Mouse (Mus musculus): ENCODE measurements at regions not wholly inside any gene's neighbourhood (a gene's known extent, or its start where the extent isn't known, plus 50 kb on each side); places are given as distances from the start of the nearest gene placed in this dataset.
"Not testable (repeated sequence)": the region's sequence is repeated elsewhere in the genome, so short reads cannot be mapped to it uniquely, and the experiment has no call there.

DNA sequence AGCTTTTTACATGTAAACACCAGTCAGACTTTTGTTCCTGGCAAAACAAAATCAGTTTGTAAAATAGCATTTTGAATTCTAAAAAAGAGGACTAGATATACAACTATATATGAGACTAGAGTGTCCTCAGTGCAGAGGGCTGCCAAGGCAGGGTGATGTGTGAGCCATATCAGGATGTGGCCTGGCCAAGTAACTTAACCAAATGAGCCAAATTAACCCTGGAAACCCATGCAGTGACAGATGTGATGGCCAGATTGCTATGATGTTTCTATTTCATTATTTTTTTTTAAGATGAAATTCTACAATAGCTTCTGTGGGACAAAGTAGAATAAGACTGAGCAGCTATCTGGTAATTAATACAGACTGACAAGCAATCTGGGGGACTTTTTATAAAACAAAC lies 181.8 kb downstream of the Nova1 start:
- H3K27ac ChIP-seq: no peak overlapping the region
- no peak overlapping the region for H3K9ac ChIP-seq (replicated peaks)
- no peaks in the 10 kb centered on the region for H3K27me3 ChIP-seq (ENCODE audit: control insufficient read depth, insufficient read depth, low read length)
- H3K9me3 ChIP-seq (ENCODE audit: control insufficient read depth, low read length): no peaks in the 10 kb centered on the region
- DNase-seq (ENCODE audit: low read depth in 3 of 3, low spot score in 3 of 3) (no peak), ATAC-seq (ENCODE audit: insufficient read depth) (no peak)
- H3K4me2 ChIP-seq (ENCODE audit: low read depth): no peak overlapping the region
- TF ChIP-seq CTCF (IDR thresholded peaks at IDR 0.05; ENCODE audit: low read depth) (no peak), EP300 (IDR thresholded peaks at IDR 0.05; ENCODE audit: low read depth) (no peak)
- no peak overlapping the region for H3K4me3 ChIP-seq (ENCODE audit: insufficient read depth in 1 of 2, low read depth in 2 of 2, low read length in 2 of 2)
- no peaks in the 10 kb centered on the region for H3K4me1 ChIP-seq (replicated peaks; ENCODE audit: control insufficient read depth in 2 of 2, insufficient read depth in 2 of 2, low read length in 1 of 2)
- H3K36me3 ChIP-seq (replicated peaks; ENCODE audit: control insufficient read depth, insufficient read depth, low read depth): no peaks in the 10 kb centered on the region

DNA sequence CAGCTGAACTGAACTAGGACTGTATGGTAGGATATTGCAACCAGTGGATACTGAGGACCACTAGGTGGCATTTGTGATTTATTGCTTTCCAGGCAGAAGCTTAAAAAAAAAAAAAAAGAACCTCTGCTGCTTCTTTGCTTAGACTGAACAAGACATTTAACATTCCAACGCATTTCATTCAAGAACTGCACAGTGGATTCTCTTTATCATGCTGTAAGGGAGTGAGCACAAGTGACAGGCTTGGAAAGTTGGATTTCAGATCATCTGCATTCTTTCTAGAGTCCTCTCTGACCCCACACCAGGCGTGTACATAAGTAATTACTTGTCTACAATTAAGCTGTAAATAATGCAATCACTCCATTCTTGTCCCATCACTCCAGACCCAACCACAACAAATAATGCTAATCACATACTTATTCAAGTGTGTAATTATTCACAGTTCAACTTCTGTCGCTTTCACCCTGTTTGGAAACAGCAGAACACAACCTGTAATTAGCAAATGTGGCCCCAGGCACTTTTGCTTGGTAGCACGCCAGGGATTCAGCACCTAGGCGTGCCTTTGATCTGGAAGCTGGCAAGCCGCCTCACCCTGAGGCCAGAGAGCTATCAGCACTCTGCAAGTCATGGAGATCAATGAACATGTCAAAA lies 183.5 kb downstream of the Nova1 start:
- Histone ChIP-seq H3K4me2 (ENCODE audit: low read depth) (no peak overlapping the region), H3K27me3 (ENCODE audit: control insufficient read depth, insufficient read depth, low read length) (no peaks in the 10 kb centered on the region), H3K27ac (no peak overlapping the region), H3K4me1 (replicated peaks; ENCODE audit: control insufficient read depth in 2 of 2, insufficient read depth in 2 of 2, low read length in 1 of 2) (no peaks in the 10 kb centered on the region), H3K9me3 (ENCODE audit: control insufficient read depth, low read length) (no peaks in the 10 kb centered on the region), H3K4me3 (ENCODE audit: insufficient read depth in 1 of 2, low read depth in 2 of 2, low read length in 2 of 2) (no peak overlapping the region), H3K36me3 (replicated peaks; ENCODE audit: control insufficient read depth, insufficient read depth, low read depth) (no peaks in the 10 kb centered on the region), H3K9ac (replicated peaks) (no peak overlapping the region)
- TF ChIP-seq CTCF (IDR thresholded peaks at IDR 0.05; ENCODE audit: low read depth): no peak
- no peak for TF ChIP-seq EP300 (IDR thresholded peaks at IDR 0.05; ENCODE audit: low read depth)
- ATAC-seq (ENCODE audit: insufficient read depth): no peak
- WGBS (ENCODE audit: insufficient replicate concordance): 18% methylated on average over 6 of the region's 6 CpGs
- no peak for DNase-seq (ENCODE audit: low read depth in 3 of 3, low spot score in 3 of 3)

DNA sequence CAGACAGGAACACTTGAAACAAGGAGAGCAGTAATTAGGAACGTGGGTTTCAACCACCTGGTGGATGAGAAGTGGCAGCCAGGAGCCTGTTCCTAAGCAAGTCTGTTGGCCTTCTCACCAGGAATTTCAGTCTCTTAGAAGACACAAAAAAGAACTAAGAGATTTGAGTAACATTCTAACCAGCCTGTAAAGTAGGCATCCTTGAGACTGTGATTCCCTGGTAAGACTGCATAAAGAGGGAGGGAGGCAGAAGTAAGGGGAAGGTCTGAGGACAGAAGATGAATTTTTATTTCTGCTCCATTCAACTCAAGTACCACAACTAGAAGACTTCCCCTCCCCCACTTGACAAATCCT lies 184.0 kb downstream of the Nova1 start:
- H3K4me2 ChIP-seq (ENCODE audit: low read depth): no peak overlapping the region
- H3K9ac ChIP-seq (replicated peaks): no peak overlapping the region
- H3K27me3 ChIP-seq (ENCODE audit: control insufficient read depth, insufficient read depth, low read length): no peaks in the 10 kb centered on the region
- ATAC-seq (ENCODE audit: insufficient read depth): no peak
- WGBS (ENCODE audit: insufficient replicate concordance): 14% methylated on average over 1 of the region's 1 CpGs
- no peak for DNase-seq (ENCODE audit: low read depth in 3 of 3, low spot score in 3 of 3)
- no peak for TF ChIP-seq CTCF (IDR thresholded peaks at IDR 0.05; ENCODE audit: low read depth)
- TF ChIP-seq EP300 (IDR thresholded peaks at IDR 0.05; ENCODE audit: low read depth): no peak
- H3K36me3 ChIP-seq (replicated peaks; ENCODE audit: control insufficient read depth, insufficient read depth, low read depth): no peaks in the 10 kb centered on the region
- H3K27ac ChIP-seq: no peak overlapping the region
- no peak overlapping the region for H3K4me3 ChIP-seq (ENCODE audit: insufficient read depth in 1 of 2, low read depth in 2 of 2, low read length in 2 of 2)
- no peaks in the 10 kb centered on the region for H3K4me1 ChIP-seq (replicated peaks; ENCODE audit: control insufficient read depth in 2 of 2, insufficient read depth in 2 of 2, low read length in 1 of 2)
- H3K9me3 ChIP-seq (ENCODE audit: control insufficient read depth, low read length): no peaks in the 10 kb centered on the region

DNA sequence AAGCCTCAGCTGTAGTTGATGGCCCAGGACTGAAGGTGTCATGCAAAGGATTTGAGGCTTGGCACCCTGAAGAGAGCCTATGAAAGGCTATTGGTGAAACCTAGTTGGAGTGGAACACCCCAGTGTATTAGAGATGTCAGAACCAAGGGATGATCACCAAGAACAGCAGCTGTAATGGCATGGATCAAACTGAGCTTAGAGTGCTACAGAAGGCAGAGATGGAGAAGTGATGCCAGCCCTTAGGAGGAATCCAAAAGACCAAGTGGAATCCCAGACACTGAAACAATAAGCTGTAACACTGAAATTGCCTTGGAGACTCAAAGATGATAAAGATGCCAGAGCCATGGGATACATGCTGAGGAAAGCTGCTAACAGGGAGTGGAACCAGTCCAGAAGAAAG lies 186.3 kb downstream of the Nova1 start:
- not testable (repeated sequence) for DNase-seq (ENCODE audit: low read depth in 3 of 3, low spot score in 3 of 3); ATAC-seq (ENCODE audit: insufficient read depth); H3K27ac ChIP-seq; H3K36me3 ChIP-seq (replicated peaks; ENCODE audit: control insufficient read depth, insufficient read depth, low read depth); H3K27me3 ChIP-seq (ENCODE audit: control insufficient read depth, insufficient read depth, low read length); H3K4me3 ChIP-seq (ENCODE audit: insufficient read depth in 1 of 2, low read depth in 2 of 2, low read length in 2 of 2); H3K9me3 ChIP-seq (ENCODE audit: control insufficient read depth, low read length); H3K4me2 ChIP-seq (ENCODE audit: low read depth); H3K4me1 ChIP-seq (replicated peaks; ENCODE audit: control insufficient read depth in 2 of 2, insufficient read depth in 2 of 2, low read length in 1 of 2); H3K9ac ChIP-seq (replicated peaks)

DNA sequence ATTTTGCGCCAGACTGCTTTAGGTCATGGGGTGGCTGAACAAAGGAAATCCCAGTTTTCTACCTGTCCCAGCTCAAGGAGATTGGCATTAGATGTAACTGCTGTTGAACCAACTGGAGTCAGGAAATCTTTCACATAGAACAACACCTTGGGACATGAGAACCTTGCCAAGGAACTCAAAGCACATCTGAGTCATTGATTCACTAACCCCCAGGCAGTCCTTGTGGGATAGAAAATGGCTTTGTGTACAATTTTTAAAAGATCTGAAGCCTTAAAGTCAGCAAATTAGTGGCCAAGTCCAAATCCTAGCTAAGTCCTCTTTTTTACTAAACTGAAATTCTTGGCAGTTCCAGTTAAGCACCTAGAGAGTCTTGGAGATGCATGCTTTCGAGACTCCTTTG lies 191.4 kb downstream of the Nova1 start:
- no peaks in the 10 kb centered on the region for H3K4me1 ChIP-seq (replicated peaks; ENCODE audit: control insufficient read depth in 2 of 2, insufficient read depth in 2 of 2, low read length in 1 of 2)
- H3K27ac ChIP-seq: no peak overlapping the region
- H3K9ac ChIP-seq (replicated peaks): no peak overlapping the region
- no peak overlapping the region for H3K4me2 ChIP-seq (ENCODE audit: low read depth)
- H3K36me3 ChIP-seq (replicated peaks; ENCODE audit: control insufficient read depth, insufficient read depth, low read depth): no peaks in the 10 kb centered on the region
- H3K27me3 ChIP-seq (ENCODE audit: control insufficient read depth, insufficient read depth, low read length): no peaks in the 10 kb centered on the region
- H3K4me3 ChIP-seq (ENCODE audit: insufficient read depth in 1 of 2, low read depth in 2 of 2, low read length in 2 of 2): no peak overlapping the region
- no peaks in the 10 kb centered on the region for H3K9me3 ChIP-seq (ENCODE audit: control insufficient read depth, low read length)
- no peak for ATAC-seq (ENCODE audit: insufficient read depth)
- WGBS (ENCODE audit: insufficient replicate concordance): 63% methylated on average over 2 of the region's 2 CpGs
- DNase-seq (ENCODE audit: low read depth in 3 of 3, low spot score in 3 of 3): no peak
- TF ChIP-seq CTCF (IDR thresholded peaks at IDR 0.05; ENCODE audit: low read depth): no peak
- TF ChIP-seq EP300 (IDR thresholded peaks at IDR 0.05; ENCODE audit: low read depth): no peak
